26 mouse cellular contexts compared by ENCODE assay signal in the genomic region with DNA sequence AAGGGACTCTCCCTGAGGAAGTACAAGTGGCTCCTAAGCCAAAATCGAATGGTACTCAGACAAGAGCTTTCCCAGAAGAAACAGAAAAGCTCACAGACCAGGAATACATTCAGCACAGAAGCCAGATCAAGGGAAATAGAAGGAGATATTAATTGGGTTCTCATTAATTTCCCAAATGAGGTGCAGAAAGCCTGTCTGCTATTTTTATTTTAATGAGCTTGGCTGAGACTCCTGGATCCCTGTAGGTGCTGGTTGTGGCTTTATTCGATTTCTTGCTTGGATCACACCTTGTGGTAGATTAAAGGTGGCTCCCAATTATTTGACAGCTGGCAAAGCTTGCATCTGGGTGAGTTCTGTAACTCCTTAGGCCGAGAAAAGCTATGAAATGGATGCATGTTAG. TPM values are rescaled to one million over a fixed set of nuclear protein-coding genes. Genes with fewer than 3 reads are reported as not detected.
A peak's percentile ranks its signal among the peaks of the same experiment; 100 is the strongest.
DNase-seq lines count a peak whose midpoint lies in the region; ATAC-seq and TF ChIP-seq lines count a peak whose summit lies in the region.
"Had no signal": no experiment of that assay in that cellular context is flagged by ENCODE, and none has a peak within 500 bp of the region (broad histone marks: within the 10 kb centered on the region; RNA-seq: fewer than 3 reads in every experiment).

No protein-coding gene starts in this region.

- DNase-seq in forebrain, embryonic 11.5 days (ENCODE audit: low spot score) = no peak
- DNase-seq in heart, adult 11 months = peak; percentile 57
- no peak for DNase-seq in heart, postnatal 14 days
- DNase-seq in midbrain, embryonic 14.5 days = no peak
- DNase-seq in brain, embryonic 14.5 days (ENCODE audit: low read depth) = peak; percentile 73
- DNase-seq: adrenal gland, adult 8-10 months; adrenal gland, postnatal 25 days; cerebellum, adult 18-20 months; cerebellum, adult 9-10 months; cerebellum, postnatal 14 days; gastrocnemius, postnatal 10 days; heart, adult 18-20 months; heart, postnatal 10 days; heart, postnatal 4 days had no signal

- no peak for TF ChIP-seq POLR2A in brain, embryonic 14.5 days (IDR thresholded peaks at IDR 0.05; ENCODE audit: borderline replicate concordance, extremely low read depth, insufficient read depth, insufficient read length, poor library complexity, severe bottlenecking)

- intact Hi-C loops in heart, postnatal 14 days (cut with DNase I) = no loop called here

- no peaks in the 10 kb centered on the region for H3K9me3 ChIP-seq in forebrain, embryonic 12.5 days
- no peaks in the 10 kb centered on the region for H3K9me3 ChIP-seq in forebrain, embryonic 11.5 days (ENCODE audit: control insufficient read depth, low read length)
- no peaks in the 10 kb centered on the region for H3K9me3 ChIP-seq in midbrain, embryonic 14.5 days (ENCODE audit: control insufficient read depth, low read length)
- H3K9me3 ChIP-seq in midbrain, embryonic 15.5 days = no peaks in the 10 kb centered on the region
- H3K9me3 ChIP-seq: forebrain, embryonic 10.5 days; heart, embryonic 12.5 days; heart, embryonic 15.5 days had no signal

- H3K4me1 ChIP-seq in forebrain, embryonic 12.5 days = peaks cover 5% of the 10 kb centered on the region; the same call in 1 of the 2 replicates
- no peaks in the 10 kb centered on the region for H3K4me1 ChIP-seq in forebrain, embryonic 11.5 days (replicated peaks; ENCODE audit: control insufficient read depth, insufficient read depth, low read length)
- H3K4me1 ChIP-seq in midbrain, embryonic 14.5 days (ENCODE audit: control insufficient read depth, insufficient read depth, low read length) = 0 out of 2 replicates have a peak, but pooled peaks cover 7% of the 10 kb centered on the region
- H3K4me1 ChIP-seq in midbrain, embryonic 15.5 days = peaks cover 29% of the 10 kb centered on the region

- H3K36me3 ChIP-seq in forebrain, embryonic 12.5 days (replicated peaks) = no peaks in the 10 kb centered on the region
- H3K36me3 ChIP-seq in forebrain, embryonic 11.5 days (ENCODE audit: control insufficient read depth, insufficient read depth, low read length) = no peaks in the 10 kb centered on the region
- H3K36me3 ChIP-seq in midbrain, embryonic 14.5 days (ENCODE audit: control insufficient read depth, insufficient read depth, low read length) = no peaks in the 10 kb centered on the region
- H3K36me3 ChIP-seq in midbrain, embryonic 15.5 days (replicated peaks) = no peaks in the 10 kb centered on the region
- H3K36me3 ChIP-seq: forebrain, embryonic 10.5 days; heart, embryonic 12.5 days; heart, embryonic 15.5 days had no signal

- H3K27me3 ChIP-seq in forebrain, embryonic 12.5 days = 0 out of 2 replicates have a peak, but pooled peaks cover 3% of the 10 kb centered on the region
- no peaks in the 10 kb centered on the region for H3K27me3 ChIP-seq in forebrain, embryonic 11.5 days (ENCODE audit: control insufficient read depth, insufficient read depth, low read length)
- H3K27me3 ChIP-seq in midbrain, embryonic 14.5 days (ENCODE audit: control insufficient read depth, insufficient read depth, low read length) = no peaks in the 10 kb centered on the region
- H3K27me3 ChIP-seq in midbrain, embryonic 15.5 days (replicated peaks) = no peaks in the 10 kb centered on the region
- H3K27me3 ChIP-seq: heart, embryonic 15.5 days had no signal

- TF ChIP-seq CTCF in brain, embryonic 14.5 days (IDR thresholded peaks at IDR 0.05; ENCODE audit: borderline replicate concordance, extremely low read depth, insufficient read depth, insufficient read length) = no peak

- WGBS in forebrain, embryonic 12.5 days = 60% methylated on average over 3 of the region's 3 CpGs
- WGBS in forebrain, embryonic 11.5 days = 68% methylated on average over 3 of the region's 3 CpGs
- 62% methylated on average over 3 of the region's 3 CpGs for WGBS in midbrain, embryonic 14.5 days
- WGBS in midbrain, embryonic 15.5 days = 56% methylated on average over 3 of the region's 3 CpGs

- ATAC-seq in forebrain, embryonic 12.5 days (ENCODE audit: low FRiP score) = no peak
- ATAC-seq in forebrain, embryonic 11.5 days (replicated peaks; ENCODE audit: low FRiP score) = no peak
- no peak for ATAC-seq in midbrain, embryonic 14.5 days (ENCODE audit: low FRiP score, low TSS enrichment)
- ATAC-seq in midbrain, embryonic 15.5 days (replicated peaks) = no peak
- ATAC-seq: activated CD4-positive, CD25-positive, alpha-beta regulatory T cell, adult 4 months; intestine, postnatal 0 days had no signal

- H3K4me2 ChIP-seq in forebrain, embryonic 12.5 days = no peak overlapping the region
- H3K4me2 ChIP-seq in forebrain, embryonic 11.5 days (ENCODE audit: low read depth, low read length, severe bottlenecking) = no peak overlapping the region
- H3K4me2 ChIP-seq in midbrain, embryonic 14.5 days (ENCODE audit: low read length) = no peak overlapping the region
- no peak overlapping the region for H3K4me2 ChIP-seq in midbrain, embryonic 15.5 days
- H3K4me2 ChIP-seq: heart, embryonic 12.5 days; heart, embryonic 15.5 days had no signal

- H3K27ac ChIP-seq in forebrain, embryonic 12.5 days = 0 out of 2 replicates have a peak overlapping the region, but pooled peaks have one; percentile 31
- H3K27ac ChIP-seq in forebrain, embryonic 11.5 days (ENCODE audit: low read depth, low read length) = no peak overlapping the region
- H3K27ac ChIP-seq in midbrain, embryonic 14.5 days (replicated peaks; ENCODE audit: low read depth, low read length) = peak overlapping the region; percentile 49; the same call in 1 of the 2 replicates
- H3K27ac ChIP-seq in midbrain, embryonic 15.5 days = no peak overlapping the region
- H3K27ac ChIP-seq: forebrain, embryonic 10.5 days; heart, embryonic 15.5 days had no signal

- H3K4me3 ChIP-seq in forebrain, embryonic 12.5 days (replicated peaks) = no peak overlapping the region
- no peak overlapping the region for H3K4me3 ChIP-seq in forebrain, embryonic 11.5 days (ENCODE audit: low read depth, low read length)
- no peak overlapping the region for H3K4me3 ChIP-seq in midbrain, embryonic 14.5 days (replicated peaks; ENCODE audit: low read depth, low read length)
- no peak overlapping the region for H3K4me3 ChIP-seq in midbrain, embryonic 15.5 days
- H3K4me3 ChIP-seq: forebrain, embryonic 10.5 days; heart, embryonic 12.5 days; heart, embryonic 15.5 days had no signal

- no peak overlapping the region for H3K9ac ChIP-seq in forebrain, embryonic 12.5 days
- no peak overlapping the region for H3K9ac ChIP-seq in forebrain, embryonic 11.5 days (ENCODE audit: low read length)
- H3K9ac ChIP-seq in midbrain, embryonic 14.5 days (replicated peaks; ENCODE audit: low read length) = no peak overlapping the region
- H3K9ac ChIP-seq in midbrain, embryonic 15.5 days = no peak overlapping the region
- H3K9ac ChIP-seq: heart, embryonic 12.5 days; heart, embryonic 15.5 days had no signal

RNA-seq across cellular contexts. Expression of a gene that starts 35.2 kb away (rescaled TPM):
- 34.1 and 35.9 TPM in 2 replicates for polyA plus RNA-seq in forebrain, embryonic 12.5 days (2016; fragmentation: Nextera tagmentation; extraction: Ambion mirVana)
- 7.5 and 9.4 TPM in 2 replicates for polyA plus RNA-seq in forebrain, embryonic 11.5 days (2014; fragmentation: Nextera tagmentation; extraction: Ambion mirVana)
- total RNA-seq in heart, postnatal 14 days (2021) = 1 to 10 TPM; 1.4 to 2.3 TPM
- polyA plus RNA-seq in midbrain, embryonic 14.5 days (2014; fragmentation: Nextera tagmentation; extraction: Ambion mirVana) = 390 and 565 TPM in 2 replicates
- 386 and 419 TPM in 2 replicates for polyA plus RNA-seq in midbrain, embryonic 15.5 days (2015; fragmentation: Nextera tagmentation; extraction: Ambion mirVana)
- polyA plus RNA-seq in brain, embryonic 14.5 days (2012; rRNA removed) = 76.6 and 125 TPM in 2 replicates
- total RNA-seq: ES-E14; gastrocnemius, adult 18-20 months; gastrocnemius, postnatal 4 days had no signal

RNA-seq across cellular contexts. Expression of a gene that starts 59.2 kb away (rescaled TPM):
- not detected in 2 replicates for polyA plus RNA-seq in forebrain, embryonic 12.5 days (2016; fragmentation: Nextera tagmentation; extraction: Ambion mirVana)
- polyA plus RNA-seq in forebrain, embryonic 11.5 days (2014; fragmentation: Nextera tagmentation; extraction: Ambion mirVana) = not detected in 2 replicates
- total RNA-seq in heart, postnatal 14 days (2021) = not detected
- polyA plus RNA-seq in midbrain, embryonic 14.5 days (2014; fragmentation: Nextera tagmentation; extraction: Ambion mirVana) = not detected in 2 replicates
- polyA plus RNA-seq in midbrain, embryonic 15.5 days (2015; fragmentation: Nextera tagmentation; extraction: Ambion mirVana) = 0.10 TPM in 1 of 2 replicates, not detected in the other
- polyA plus RNA-seq in brain, embryonic 14.5 days (2012; rRNA removed) = 0.05 and 0.08 TPM in 2 replicates
- total RNA-seq: adrenal gland, adult 8-10 months; adrenal gland, postnatal 25 days; ES-E14; gastrocnemius, adult 18-20 months; gastrocnemius, postnatal 4 days; heart, adult 18-20 months; heart, postnatal 10 days; heart, postnatal 4 days had no signal
- polyA plus RNA-seq: activated CD4-positive, CD25-positive, alpha-beta regulatory T cell, adult 4 months; embryonic facial prominence, embryonic 11.5 days; forebrain, embryonic 10.5 days; heart, embryonic 12.5 days; heart, embryonic 15.5 days; hindbrain, embryonic 11.5 days had no signal

Comparison
In these comparisons a context has a peak if more than half of its experiments do, and no peak if none do; other contexts are left out.
1. H3K27ac ChIP-seq: peak in forebrain, embryonic 12.5 days (single experiment) and midbrain, embryonic 14.5 days (single experiment); none in forebrain, embryonic 11.5 days (single experiment) and midbrain, embryonic 15.5 days (single experiment).
2. DNase-seq: peak in heart, adult 11 months (single experiment) and brain, embryonic 14.5 days (single experiment); none in forebrain, embryonic 11.5 days (single experiment), heart, postnatal 14 days (0 of 2) and midbrain, embryonic 14.5 days (single experiment).